Mouse (Mus musculus) erythroblast, embryonic 14.5 days (primary cell): Measurements from ENCODE around the gene Ypel2. TPM values are rescaled to one million over a fixed set of nuclear protein-coding genes. Genes with fewer than 3 reads are reported as not detected.
"Not testable (repeated sequence)": the region's sequence is repeated elsewhere in the genome, so short reads cannot be mapped to it uniquely, and the experiment has no call there.

Source experiments
- H3K27me3 ChIP-seq: 2 replicates; pipeline ENCODE4 v1.6.1; 2012; ENCODE audit warnings: inconsistent platforms; ENCODE audit not compliant: control insufficient read depth
- H3K36me3 ChIP-seq: 2 replicates; pipeline ENCODE4 v1.6.1; 2012; ENCODE audit warnings: mild to moderate bottlenecking, inconsistent platforms; ENCODE audit not compliant: control insufficient read depth
- H3K4me1 ChIP-seq: 2 replicates; pipeline ENCODE4 v1.6.1; 2012; ENCODE audit warnings: inconsistent platforms; ENCODE audit not compliant: control insufficient read depth
- H3K4me3 ChIP-seq: replicated peaks from 2 replicates; pipeline ENCODE3; 2012; ENCODE audit warnings: moderate library complexity, mild to moderate bottlenecking, inconsistent platforms
- H3K9me3 ChIP-seq: 2 replicates; pipeline ENCODE4 v1.6.1; 2012; ENCODE audit warnings: low read length, inconsistent platforms, mixed read lengths; ENCODE audit not compliant: control insufficient read depth
- GATA1 ChIP-seq: IDR thresholded peaks from 2 replicates; pipeline ENCODE4 v1.6.1; 2012; ENCODE audit warnings: low read length, inconsistent platforms, mixed read lengths
- TAL1 ChIP-seq: IDR thresholded peaks from 3 replicates; pipeline ENCODE4 v1.6.1; 2012; ENCODE audit warnings: low read length, inconsistent platforms, mixed read lengths
- polyA plus RNA-seq: library from polyadenylated mRNA; stranded (reverse); fragments of >175 nt; gene quantifications from 2 replicates; pipeline ENCODE4 v1.2.3, GENCODE M21; 2012

Gene Ypel2
- 0.01 TPM in 1 of 2 replicates, not detected in the other for polyA plus RNA-seq

- no peaks in the 10 kb centered on the region for H3K36me3 ChIP-seq
- no peaks in the 10 kb centered on the region for H3K9me3 ChIP-seq
- TF ChIP-seq GATA1 (no peak), TAL1 (no peak)
- peak within 1 kb of the TSS; percentile 74 for H3K4me3 ChIP-seq
- peaks cover 28% of the 10 kb centered on the region for H3K4me1 ChIP-seq
- H3K27me3 ChIP-seq = peaks cover 33% of the 10 kb centered on the region
Measured at GRCm38 (mm10) chr11:86993041-86994037, at the start of gene Ypel2. Ypel2 (minus strand) TSS chr11:86993707.

GRCm38 (mm10) chr11:87043052-87043451 is 49.5 kb upstream of the Ypel2 start:
- H3K9me3 ChIP-seq = no peaks in the 10 kb centered on the region

GRCm38 (mm10) chr11:87039307-87039963 is 45.9 kb upstream of the Ypel2 start:
- Histone ChIP-seq H3K4me3 (no peak overlapping the region), H3K27me3 (no peaks in the 10 kb centered on the region), H3K36me3 (peaks cover 58% of the 10 kb centered on the region), H3K4me1 (peaks cover 6% of the 10 kb centered on the region), H3K9me3 (no peaks in the 10 kb centered on the region)
- TF ChIP-seq GATA1 = no peak
- TF ChIP-seq TAL1 = no peak

More at GRCm38 (mm10) chr11:87043052-87043451, 49.5 kb upstream of the Ypel2 start:
- Histone ChIP-seq H3K36me3 (peaks cover 54% of the 10 kb centered on the region), H3K27me3 (no peaks in the 10 kb centered on the region), H3K4me3 (no peak overlapping the region), H3K4me1 (peaks cover 38% of the 10 kb centered on the region)
- no peak for TF ChIP-seq GATA1
- TF ChIP-seq TAL1 = no peak

DNA sequence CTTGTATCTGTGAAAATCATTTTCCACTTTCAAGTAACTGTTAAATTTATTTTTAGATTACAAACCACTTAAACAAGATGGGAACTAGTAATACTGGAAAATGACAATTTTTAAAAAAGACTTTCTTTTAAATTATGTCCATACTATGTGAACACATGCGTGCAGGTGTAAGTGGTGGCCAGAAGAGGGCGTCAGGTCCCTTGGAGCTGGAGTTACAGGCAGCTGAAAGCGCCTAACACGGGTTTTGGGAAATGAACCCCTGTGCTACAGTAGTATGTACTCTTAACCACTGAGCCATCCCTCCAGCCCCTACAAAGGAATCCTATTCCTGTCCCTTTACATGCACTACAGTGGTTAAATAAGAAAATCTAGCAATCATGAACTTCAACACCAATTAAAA is 42.7 kb upstream of the Ypel2 start:
- TF ChIP-seq TAL1 = no peak
- no peak for TF ChIP-seq GATA1
- H3K4me1 ChIP-seq = no peaks in the 10 kb centered on the region; the same call in 1 of the 2 replicates
- no peaks in the 10 kb centered on the region for H3K9me3 ChIP-seq
- no peak overlapping the region for H3K4me3 ChIP-seq
- peaks cover 40% of the 10 kb centered on the region for H3K36me3 ChIP-seq
- H3K27me3 ChIP-seq = no peaks in the 10 kb centered on the region

DNA sequence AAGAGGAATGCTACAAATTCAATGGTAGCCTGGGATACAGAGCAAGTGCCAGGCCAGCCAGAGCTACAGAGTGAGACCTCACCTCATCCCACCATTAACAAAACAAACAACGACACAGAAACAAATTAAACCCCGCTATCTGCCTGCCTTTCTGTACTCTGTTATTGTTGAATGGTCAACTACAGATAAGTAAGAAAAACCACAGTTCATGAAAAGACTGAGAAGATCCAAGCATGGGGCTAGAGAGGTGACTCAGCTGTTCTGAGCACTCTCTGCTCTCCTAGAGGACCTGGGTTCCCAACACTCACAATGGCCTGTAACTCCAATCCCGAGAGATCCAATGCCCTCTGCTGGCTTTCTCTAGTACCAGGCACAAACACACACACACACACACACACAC is 34.7 kb upstream of the Ypel2 start:
- no peaks in the 10 kb centered on the region for H3K36me3 ChIP-seq
- TF ChIP-seq GATA1 = no peak
- H3K9me3 ChIP-seq = no peaks in the 10 kb centered on the region
- H3K27me3 ChIP-seq = no peaks in the 10 kb centered on the region
- H3K4me1 ChIP-seq = peaks cover 6% of the 10 kb centered on the region
- H3K4me3 ChIP-seq = no peak overlapping the region

GRCm38 (mm10) chr11:87026096-87026875 is 32.8 kb upstream of the Ypel2 start:
- Histone ChIP-seq H3K27me3 (no peaks in the 10 kb centered on the region), H3K9me3 (peaks cover 2% of the 10 kb centered on the region; the same call in 1 of the 2 replicates), H3K4me3 (no peak overlapping the region), H3K36me3 (no peaks in the 10 kb centered on the region), H3K4me1 (peaks cover 7% of the 10 kb centered on the region)
- TF ChIP-seq TAL1 (no peak), GATA1 (no peak)

- peaks cover 7% of the 10 kb centered on the region for H3K4me1 ChIP-seq
Measured at GRCm38 (mm10) chr11:87025351-87025750, 31.8 kb upstream of the Ypel2 start.

GRCm38 (mm10) chr11:87023240-87023639 is 29.7 kb upstream of the Ypel2 start:
- H3K4me3 ChIP-seq, H3K36me3 ChIP-seq, H3K4me1 ChIP-seq, H3K9me3 ChIP-seq, H3K27me3 ChIP-seq: not testable (repeated sequence)

More at GRCm38 (mm10) chr11:87025351-87025750, 31.8 kb upstream of the Ypel2 start:
- Histone ChIP-seq H3K9me3 (peaks cover 4% of the 10 kb centered on the region), H3K36me3 (no peaks in the 10 kb centered on the region), H3K27me3 (no peaks in the 10 kb centered on the region), H3K4me3 (no peak overlapping the region)
- no peak for TF ChIP-seq TAL1
- TF ChIP-seq GATA1 = no peak

- peaks cover 6% of the 10 kb centered on the region for H3K9me3 ChIP-seq
- no peaks in the 10 kb centered on the region for H3K27me3 ChIP-seq
- H3K36me3 ChIP-seq = no peaks in the 10 kb centered on the region
- TF ChIP-seq TAL1 (no peak), GATA1 (no peak)
- peaks cover 3% of the 10 kb centered on the region; the same call in 1 of the 2 replicates for H3K4me1 ChIP-seq
- H3K4me3 ChIP-seq = no peak overlapping the region
Measured at GRCm38 (mm10) chr11:87022765-87023164, 29.3 kb upstream of the Ypel2 start.
